Mouse (Mus musculus): ENCODE measurements around the gene Psmd12. TPM values are rescaled to one million over a fixed set of nuclear protein-coding genes. Genes with fewer than 3 reads are reported as not detected.

Gene Psmd12
- polyA plus RNA-seq, 1 experiment from 2014 or later = 172 TPM

Other genes starting within 250 kb of the Psmd12 start
- 36.5 and 37.1 TPM in 2 replicates for gene Pitpnc1, start 8.8 kb upstream of the Psmd12 start, polyA plus RNA-seq (2016; fragmentation: Nextera tagmentation; extraction: Ambion mirVana)
- gene Helz, start 68.4 kb downstream of the Psmd12 start, polyA plus RNA-seq (2016; fragmentation: Nextera tagmentation; extraction: Ambion mirVana) = 21.4 and 22.6 TPM in 2 replicates
- gene Cacng1, start 237.0 kb downstream of the Psmd12 start, polyA plus RNA-seq (2016; fragmentation: Nextera tagmentation; extraction: Ambion mirVana) = 0.50 and 1.9 TPM in 2 replicates